Mouse (Mus musculus): ENCODE measurements around the gene 1110059E24Rik. TPM values are rescaled to one million over a fixed set of nuclear protein-coding genes. Genes with fewer than 3 reads are reported as not detected.

Gene 1110059E24Rik
- polyA plus RNA-seq (2012; rRNA removed) = 6.9 and 7.5 TPM in 2 replicates

DNA sequence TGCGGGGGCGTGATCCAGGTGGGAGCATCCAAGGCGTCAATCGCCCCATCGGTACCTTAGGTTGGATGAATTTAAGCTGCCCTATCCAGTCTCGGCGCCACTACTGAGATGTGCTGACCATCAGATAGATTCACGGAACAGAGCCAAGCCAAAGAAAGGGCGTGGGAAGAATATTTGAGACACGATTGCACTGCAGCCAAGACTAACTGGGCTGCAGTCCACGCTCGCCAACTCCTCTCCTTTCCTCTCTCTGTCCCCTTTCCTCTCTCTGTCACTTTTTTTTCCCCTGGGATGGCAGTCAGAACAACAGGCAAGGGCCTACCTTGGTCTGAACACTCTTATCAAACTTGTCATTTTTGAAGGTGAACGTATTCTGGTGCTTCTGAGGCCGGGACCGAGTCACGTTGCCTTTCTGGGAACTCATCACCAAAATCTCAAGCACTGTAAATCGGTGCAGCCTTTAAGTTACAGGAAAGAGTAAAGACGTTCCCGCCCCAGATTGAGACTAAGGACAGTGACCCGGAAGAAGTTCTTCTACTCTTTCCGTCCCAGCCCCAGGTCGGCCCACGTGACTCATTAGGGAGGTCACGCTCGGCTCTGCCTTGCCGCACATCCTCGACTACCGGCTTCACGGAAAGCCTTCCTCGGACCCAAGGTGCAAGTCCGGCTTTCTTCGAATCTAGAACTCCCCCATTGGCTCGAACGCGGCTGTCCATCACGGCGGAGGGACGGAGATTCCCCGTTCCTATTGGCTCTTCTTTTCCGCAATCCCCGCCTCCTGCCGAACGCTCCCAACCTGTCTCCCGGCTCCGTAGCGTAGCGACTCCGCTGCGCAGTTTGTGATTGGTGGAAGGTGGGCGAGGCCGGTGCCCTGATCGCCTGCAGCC is at the start of gene 1110059E24Rik:
1110059E24Rik (minus strand) TSS at position 692 of the 887 bp plus-strand sequence.
- no peak; the same call in 1 of the 2 replicates for TF ChIP-seq POLR2A (IDR thresholded peaks at IDR 0.05; ENCODE audit: control insufficient read depth, low read depth, low read length)
- no peak for TF ChIP-seq CTCF (IDR thresholded peaks at IDR 0.05; ENCODE audit: control insufficient read depth, insufficient read depth, insufficient replicate concordance, low read depth, low read length)
- peak within 1 kb of the TSS; percentile 98 for H3K27ac ChIP-seq (ENCODE audit: control insufficient read depth, insufficient read depth, low read depth, low read length)
- no peaks in the 10 kb centered on the region for H3K27me3 ChIP-seq (ENCODE audit: control insufficient read depth, insufficient read depth, low read length)
- H3K4me3 ChIP-seq (ENCODE audit: control insufficient read depth, low read depth, low read length) = peak within 1 kb of the TSS; percentile 98
- H3K36me3 ChIP-seq (ENCODE audit: control insufficient read depth, insufficient read depth, low read length) = peaks cover 1% of the 10 kb centered on the region; the same call in 1 of the 2 replicates
- H3K4me1 ChIP-seq (ENCODE audit: control insufficient read depth, insufficient read depth, low read length) = peaks cover 9% of the 10 kb centered on the region

DNA sequence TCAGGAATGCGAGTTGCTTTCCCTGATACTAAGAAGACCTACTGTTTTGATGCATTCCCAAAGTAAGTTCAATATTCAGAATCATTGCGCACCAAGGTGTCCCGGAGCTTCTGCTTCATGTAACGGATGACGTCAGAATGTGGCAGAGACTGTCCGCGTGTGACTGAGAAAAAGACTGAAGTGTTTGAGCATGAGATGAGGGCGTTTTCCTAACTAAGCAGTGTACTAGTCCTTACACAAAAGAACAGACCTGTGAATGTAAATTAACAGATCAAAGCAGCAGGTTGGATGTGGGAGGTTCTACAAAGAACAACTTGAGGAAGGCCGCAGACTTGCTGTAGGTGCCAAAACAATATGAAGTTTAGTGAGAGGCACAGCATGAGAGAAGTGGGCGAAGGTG is 28.2 kb upstream of the 1110059E24Rik start:
- H3K27me3 ChIP-seq (ENCODE audit: control insufficient read depth, insufficient read depth, low read length) = no peaks in the 10 kb centered on the region
- no peaks in the 10 kb centered on the region; the same call in none of the 2 replicates for H3K36me3 ChIP-seq (ENCODE audit: control insufficient read depth, insufficient read depth, low read length)
- no peaks in the 10 kb centered on the region for H3K4me1 ChIP-seq (ENCODE audit: control insufficient read depth, insufficient read depth, low read length)
- no peak overlapping the region for H3K4me3 ChIP-seq (ENCODE audit: control insufficient read depth, low read depth, low read length)
- H3K27ac ChIP-seq (ENCODE audit: control insufficient read depth, insufficient read depth, low read depth, low read length) = no peak overlapping the region
- TF ChIP-seq POLR2A (IDR thresholded peaks at IDR 0.05; ENCODE audit: control insufficient read depth, low read depth, low read length) (no peak), CTCF (IDR thresholded peaks at IDR 0.05; ENCODE audit: control insufficient read depth, insufficient read depth, insufficient replicate concordance, low read depth, low read length) (no peak)

DNA sequence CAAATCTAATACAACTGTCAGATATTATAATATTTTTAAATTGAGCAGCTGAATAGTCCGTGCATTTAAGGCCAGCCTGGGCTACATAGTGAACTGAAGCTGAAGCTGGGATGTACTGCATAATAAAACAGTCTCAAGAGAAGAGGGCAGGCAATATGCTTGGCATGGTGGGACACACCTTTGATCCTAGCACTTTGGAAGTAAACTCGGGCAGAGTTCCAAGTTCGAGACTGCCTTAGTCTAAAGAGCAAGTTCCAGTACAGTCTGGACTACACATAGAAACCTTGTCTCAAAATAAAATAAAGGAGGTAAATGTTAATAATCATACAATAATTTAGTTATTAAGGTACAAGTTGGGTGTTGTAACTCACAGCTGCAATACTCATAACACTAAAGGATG is 27.3 kb upstream of the 1110059E24Rik start:
- TF ChIP-seq POLR2A (IDR thresholded peaks at IDR 0.05; ENCODE audit: control insufficient read depth, low read depth, low read length) (no peak), CTCF (IDR thresholded peaks at IDR 0.05; ENCODE audit: control insufficient read depth, insufficient read depth, insufficient replicate concordance, low read depth, low read length) (no peak)
- Histone ChIP-seq H3K27me3 (ENCODE audit: control insufficient read depth, insufficient read depth, low read length) (no peaks in the 10 kb centered on the region), H3K27ac (ENCODE audit: control insufficient read depth, insufficient read depth, low read depth, low read length) (no peak overlapping the region), H3K36me3 (ENCODE audit: control insufficient read depth, insufficient read depth, low read length) (no peaks in the 10 kb centered on the region; the same call in none of the 2 replicates), H3K4me3 (ENCODE audit: control insufficient read depth, low read depth, low read length) (no peak overlapping the region), H3K4me1 (ENCODE audit: control insufficient read depth, insufficient read depth, low read length) (no peaks in the 10 kb centered on the region)

DNA sequence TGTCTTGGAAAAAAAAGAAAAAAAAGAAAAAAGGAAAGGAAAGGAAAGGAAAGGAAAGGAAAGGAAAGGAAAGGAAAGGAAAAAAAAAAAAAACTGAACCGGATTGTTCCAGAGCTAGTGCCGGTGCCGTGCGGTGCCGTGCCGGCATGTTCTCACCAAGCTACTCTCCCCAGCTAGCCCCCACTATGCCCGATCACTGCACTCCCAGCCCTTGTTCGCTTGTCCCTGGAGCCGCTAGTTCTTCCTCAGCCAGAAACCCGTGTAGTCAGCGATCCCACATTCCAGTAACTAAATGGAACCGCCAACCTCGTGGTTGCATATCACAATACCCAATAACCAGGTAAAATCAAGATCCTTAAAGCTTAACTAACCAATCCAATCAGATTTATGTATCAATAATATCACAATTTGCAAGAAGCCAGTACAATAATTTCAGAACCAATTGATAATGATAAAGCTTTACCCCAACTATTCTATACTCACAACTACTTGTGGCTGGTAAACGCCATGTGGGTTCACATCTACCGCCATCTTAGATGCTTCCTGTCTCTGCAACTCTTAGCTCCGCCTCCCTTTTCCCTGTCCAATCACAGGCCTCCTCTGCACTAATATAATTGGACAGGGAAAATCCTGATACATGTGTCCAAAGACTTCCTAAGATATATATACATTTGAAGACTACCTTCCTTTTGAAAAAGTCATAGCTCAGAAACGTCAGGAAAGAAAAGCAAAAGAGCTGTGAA is 21.7 kb upstream of the 1110059E24Rik start:
- no peaks in the 10 kb centered on the region; the same call in 1 of the 2 replicates for H3K4me1 ChIP-seq (ENCODE audit: control insufficient read depth, insufficient read depth, low read length)
- peak overlapping the region; percentile 67 for H3K4me3 ChIP-seq (ENCODE audit: control insufficient read depth, low read depth, low read length)
- TF ChIP-seq CTCF (IDR thresholded peaks at IDR 0.05; ENCODE audit: control insufficient read depth, insufficient read depth, insufficient replicate concordance, low read depth, low read length) (no peak), POLR2A (IDR thresholded peaks at IDR 0.05; ENCODE audit: control insufficient read depth, low read depth, low read length) (no peak)
- 0 out of 2 replicates have a peak, but pooled peaks cover 2% of the 10 kb centered on the region for H3K36me3 ChIP-seq (ENCODE audit: control insufficient read depth, insufficient read depth, low read length)
- peak overlapping the region; percentile 5; the same call in 1 of the 2 replicates for H3K27ac ChIP-seq (ENCODE audit: control insufficient read depth, insufficient read depth, low read depth, low read length)
- no peaks in the 10 kb centered on the region for H3K27me3 ChIP-seq (ENCODE audit: control insufficient read depth, insufficient read depth, low read length)

DNA sequence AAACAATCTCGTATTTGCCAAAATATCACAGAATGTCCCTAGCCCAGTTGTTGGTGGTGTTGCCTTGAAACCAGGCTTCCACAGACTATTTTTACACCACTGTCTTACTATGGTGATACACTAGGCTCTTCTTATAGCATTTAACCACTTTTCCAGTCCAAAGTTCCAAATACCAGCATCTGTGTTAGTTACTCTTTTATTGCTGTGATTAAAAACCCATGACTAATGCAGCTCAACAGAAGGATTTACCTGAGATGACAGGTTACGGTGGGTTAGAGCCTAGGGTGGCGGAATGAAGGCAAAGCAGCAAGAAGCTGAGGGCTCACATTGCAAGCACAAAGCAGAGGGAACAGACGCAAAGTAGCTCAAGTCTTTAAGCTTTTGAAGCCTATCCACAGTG is 16.9 kb upstream of the 1110059E24Rik start:
- Histone ChIP-seq H3K27me3 (ENCODE audit: control insufficient read depth, insufficient read depth, low read length) (no peaks in the 10 kb centered on the region), H3K4me3 (ENCODE audit: control insufficient read depth, low read depth, low read length) (no peak overlapping the region), H3K36me3 (ENCODE audit: control insufficient read depth, insufficient read depth, low read length) (0 out of 2 replicates have a peak, but pooled peaks cover 2% of the 10 kb centered on the region), H3K27ac (ENCODE audit: control insufficient read depth, insufficient read depth, low read depth, low read length) (no peak overlapping the region), H3K4me1 (ENCODE audit: control insufficient read depth, insufficient read depth, low read length) (no peaks in the 10 kb centered on the region; the same call in 1 of the 2 replicates)
- no peak for TF ChIP-seq POLR2A (IDR thresholded peaks at IDR 0.05; ENCODE audit: control insufficient read depth, low read depth, low read length)
- no peak for TF ChIP-seq CTCF (IDR thresholded peaks at IDR 0.05; ENCODE audit: control insufficient read depth, insufficient read depth, insufficient replicate concordance, low read depth, low read length)

DNA sequence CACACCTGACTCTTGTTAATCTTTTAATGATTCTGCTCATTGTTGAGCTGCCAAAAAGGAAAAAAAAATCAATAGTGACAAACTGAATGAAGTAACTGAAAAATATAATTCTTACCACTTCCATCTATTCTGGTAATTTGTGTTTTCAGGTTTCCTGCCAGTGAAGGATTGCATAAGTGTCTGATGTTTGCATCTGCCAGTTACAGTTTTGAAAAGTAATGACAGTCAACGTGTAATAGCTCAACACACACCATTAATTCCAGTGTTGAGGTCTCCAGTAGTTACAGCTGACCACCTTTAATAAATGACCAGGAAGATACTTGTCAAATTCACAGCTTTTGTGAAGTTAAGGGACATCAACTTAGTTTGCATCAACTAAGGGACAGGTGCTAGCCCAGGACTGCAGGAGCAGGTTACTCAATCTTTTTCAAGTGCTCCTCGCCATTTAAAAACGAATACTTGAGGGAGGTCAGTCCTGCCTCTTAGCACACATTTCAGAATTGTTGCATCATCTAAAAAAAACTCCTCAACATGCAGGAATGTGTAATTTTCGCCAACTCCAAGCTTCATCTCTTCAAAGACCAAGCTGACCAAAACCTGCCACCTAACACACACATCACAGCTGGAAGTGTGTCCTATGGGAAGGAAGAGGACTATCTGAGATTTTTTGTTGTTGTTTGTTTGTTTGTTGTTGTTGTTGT is 11.1 kb upstream of the 1110059E24Rik start:
- Histone ChIP-seq H3K36me3 (ENCODE audit: control insufficient read depth, insufficient read depth, low read length) (no peaks in the 10 kb centered on the region), H3K4me1 (ENCODE audit: control insufficient read depth, insufficient read depth, low read length) (no peaks in the 10 kb centered on the region), H3K4me3 (ENCODE audit: control insufficient read depth, low read depth, low read length) (no peak overlapping the region), H3K27ac (ENCODE audit: control insufficient read depth, insufficient read depth, low read depth, low read length) (no peak overlapping the region), H3K27me3 (ENCODE audit: control insufficient read depth, insufficient read depth, low read length) (no peaks in the 10 kb centered on the region)
- TF ChIP-seq CTCF (IDR thresholded peaks at IDR 0.05; ENCODE audit: control insufficient read depth, insufficient read depth, insufficient replicate concordance, low read depth, low read length) = no peak
- TF ChIP-seq POLR2A (IDR thresholded peaks at IDR 0.05; ENCODE audit: control insufficient read depth, low read depth, low read length) = no peak
